In genomic region chr1:90289732-90290215, GRCm38 (mm10) we compare ENCODE assay signal across 9 mouse cellular contexts.
DNase-seq lines count a peak whose midpoint lies in the region; ATAC-seq and TF ChIP-seq lines count a peak whose summit lies in the region.
"Had no signal": no experiment of that assay in that cellular context is flagged by ENCODE, and none has a peak within 500 bp of the region (broad histone marks: within the 10 kb centered on the region; RNA-seq: fewer than 3 reads in every experiment).

No protein-coding gene starts in this region.

- H3K4me2 ChIP-seq in heart, postnatal 0 days (ENCODE audit: low read depth, low read length), result no peak overlapping the region

- peak; percentile 41 for DNase-seq in brain, adult 2 months (ENCODE audit: low read depth, low spot score)
- DNase-seq in embryonic facial prominence, embryonic 10.5 days (ENCODE audit: low spot score), result no peak
- peak; percentile 16 for DNase-seq in heart, postnatal 0 days (ENCODE audit: low spot score)
- DNase-seq in left cerebral cortex, adult 11 months (ENCODE audit: low spot score), result no peak
- no peak for DNase-seq in right cerebral cortex, adult 18-20 months
- no peak for DNase-seq in frontal cortex, adult 2 months (ENCODE audit: extremely low spot score in 1 of 2, low spot score in 1 of 2)
- no peak for DNase-seq in kidney, adult 11 months
- DNase-seq: kidney, postnatal 14 days had no signal

- H3K9ac ChIP-seq in heart, postnatal 0 days (replicated peaks; ENCODE audit: low read depth, low read length), result no peak overlapping the region

- no peak for TF ChIP-seq EP300 in heart, postnatal 0 days (IDR thresholded peaks at IDR 0.05; ENCODE audit: low read depth)

- no peak overlapping the region for H3K4me3 ChIP-seq in embryonic facial prominence, embryonic 10.5 days
- no peak overlapping the region for H3K4me3 ChIP-seq in heart, postnatal 0 days (ENCODE audit: low read depth, low read length)

- H3K36me3 ChIP-seq in embryonic facial prominence, embryonic 10.5 days (replicated peaks), result no peaks in the 10 kb centered on the region
- no peaks in the 10 kb centered on the region for H3K36me3 ChIP-seq in heart, postnatal 0 days (replicated peaks; ENCODE audit: control insufficient read depth, insufficient read depth, low read length)

- H3K4me1 ChIP-seq in embryonic facial prominence, embryonic 10.5 days, result peaks cover 59% of the 10 kb centered on the region
- H3K4me1 ChIP-seq in heart, postnatal 0 days (ENCODE audit: control insufficient read depth, insufficient read depth), result no peaks in the 10 kb centered on the region

- peak; percentile 53 for ATAC-seq in heart, postnatal 0 days (ENCODE audit: insufficient read depth, low read depth)
- peak; percentile 10; the same call in 1 of the 2 replicates for ATAC-seq in megakaryocyte progenitor cell, adult 5-6 weeks (replicated peaks; ENCODE audit: poor library complexity)

- H3K9me3 ChIP-seq in embryonic facial prominence, embryonic 10.5 days, result no peaks in the 10 kb centered on the region
- no peaks in the 10 kb centered on the region for H3K9me3 ChIP-seq in heart, postnatal 0 days (replicated peaks; ENCODE audit: control insufficient read depth, low read length)

- no peak for TF ChIP-seq CTCF in heart, postnatal 0 days (IDR thresholded peaks at IDR 0.05; ENCODE audit: low read depth)

- 44% methylated on average over 6 of the region's 6 CpGs for WGBS in embryonic facial prominence, embryonic 10.5 days
- 38% methylated on average over 6 of the region's 6 CpGs for WGBS in heart, postnatal 0 days

- H3K27ac ChIP-seq in embryonic facial prominence, embryonic 10.5 days (replicated peaks), result peak overlapping the region; percentile 77
- peak overlapping the region; percentile 23; the same call in 1 of the 2 replicates for H3K27ac ChIP-seq in heart, postnatal 0 days (ENCODE audit: low read depth)

- peaks cover 2% of the 10 kb centered on the region; the same call in 1 of the 2 replicates for H3K27me3 ChIP-seq in embryonic facial prominence, embryonic 10.5 days (replicated peaks; ENCODE audit: low read depth, poor library complexity, severe bottlenecking)
- H3K27me3 ChIP-seq in heart, postnatal 0 days (ENCODE audit: control insufficient read depth, insufficient read depth, low read length), result no peaks in the 10 kb centered on the region

Comparison
In these comparisons a context has a peak if more than half of its experiments do, and no peak if none do; other contexts are left out.
1. DNase-seq: peak in brain, adult 2 months (single experiment) and heart, postnatal 0 days (single experiment); none in embryonic facial prominence, embryonic 10.5 days (single experiment), left cerebral cortex, adult 11 months (single experiment), right cerebral cortex, adult 18-20 months (single experiment), frontal cortex, adult 2 months (0 of 2) and kidney, adult 11 months (single experiment).